Mouse (Mus musculus): ENCODE measurements around the gene Nqo1.
A peak's percentile ranks its signal among the peaks of the same experiment; 100 is the strongest.

Gene Nqo1

DNA sequence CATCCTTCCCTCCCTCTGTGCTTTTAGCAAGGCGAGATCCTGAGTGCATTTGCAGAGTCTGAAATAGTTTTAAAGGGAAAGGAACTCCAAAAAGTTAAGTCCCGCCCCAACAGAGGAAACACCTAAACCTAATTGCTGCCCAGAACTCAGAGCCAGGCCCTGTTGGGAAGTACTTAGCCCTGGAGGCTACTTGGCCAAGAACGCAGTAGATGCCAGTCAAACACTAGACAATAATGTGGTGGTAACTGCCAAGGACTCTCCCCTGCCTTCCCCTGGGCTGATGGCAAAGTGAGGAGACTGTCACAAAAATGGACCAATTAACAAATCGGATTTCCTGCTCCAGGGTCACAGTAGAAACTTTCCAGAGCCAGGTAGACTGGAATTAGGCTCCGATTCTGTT lies 1.1 kb downstream of the Nqo1 start:
- no peak for DNase-seq

DNA sequence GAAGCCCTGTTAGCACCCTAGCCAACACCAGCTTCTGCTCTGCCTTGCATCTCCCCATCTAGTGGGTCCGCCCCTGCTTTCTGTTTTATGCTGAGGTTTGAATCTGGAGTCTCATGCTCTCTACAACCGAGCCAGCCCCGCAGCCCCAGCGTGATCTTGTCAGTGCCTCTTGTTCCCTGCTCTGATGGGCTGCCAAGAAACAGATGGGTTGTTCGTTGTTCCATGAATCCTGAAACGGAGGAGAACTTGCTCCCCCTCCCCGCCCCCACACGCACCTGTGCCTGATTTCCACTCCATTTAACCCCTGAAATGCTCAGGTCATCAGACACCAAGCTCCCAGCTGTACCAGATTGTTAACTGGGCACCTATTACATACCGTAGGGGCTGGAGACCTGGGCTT lies 3.5 kb downstream of the Nqo1 start:
- DNase-seq = no peak

DNA sequence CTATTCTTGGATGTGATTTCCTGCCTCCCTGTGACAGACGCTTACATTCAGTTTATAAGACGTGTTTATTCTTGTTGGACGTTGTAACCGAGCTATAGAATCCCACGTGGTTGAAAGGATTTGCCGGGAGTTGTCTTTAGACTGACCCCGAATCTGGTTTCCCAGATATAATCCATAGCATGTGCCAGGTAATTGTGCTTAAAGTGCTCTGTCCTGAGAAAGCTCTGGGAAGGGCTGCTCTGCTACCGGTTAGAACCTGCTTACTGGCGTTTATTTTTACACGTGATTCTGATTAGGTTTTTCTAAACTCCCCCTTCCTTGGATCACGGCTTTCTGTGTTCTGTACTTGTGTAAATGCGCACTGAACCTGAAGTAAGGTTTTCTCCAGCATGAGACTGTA lies 5.3 kb downstream of the Nqo1 start:
- DNase-seq = no peak

DNA sequence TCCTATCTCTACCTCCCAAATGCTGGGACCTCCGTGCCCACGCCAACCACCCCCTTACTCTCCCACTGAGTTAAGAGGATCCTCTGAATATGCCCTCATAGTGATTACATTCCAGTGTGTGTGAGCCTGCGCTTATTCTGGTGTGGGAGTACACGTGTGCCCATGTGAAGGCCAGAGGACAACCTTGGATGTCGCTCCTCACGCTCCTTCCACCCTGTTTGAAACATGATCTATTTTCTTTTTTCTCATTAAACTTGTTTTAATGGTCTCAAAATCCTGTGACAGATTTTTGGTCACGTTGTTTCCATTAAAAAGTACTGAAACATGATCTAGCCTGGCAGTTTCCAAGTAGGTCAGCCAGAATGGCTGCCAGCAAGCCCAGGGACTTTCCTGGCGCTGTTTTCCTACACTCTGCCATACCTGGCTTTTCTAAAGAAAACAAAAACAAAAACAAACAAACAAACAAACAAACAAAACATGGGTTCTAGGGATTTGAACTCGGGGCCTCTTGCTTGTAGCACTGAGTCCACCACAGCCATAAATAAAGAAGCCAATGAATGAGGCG lies 6.8 kb downstream of the Nqo1 start:
- no peak for DNase-seq

DNA sequence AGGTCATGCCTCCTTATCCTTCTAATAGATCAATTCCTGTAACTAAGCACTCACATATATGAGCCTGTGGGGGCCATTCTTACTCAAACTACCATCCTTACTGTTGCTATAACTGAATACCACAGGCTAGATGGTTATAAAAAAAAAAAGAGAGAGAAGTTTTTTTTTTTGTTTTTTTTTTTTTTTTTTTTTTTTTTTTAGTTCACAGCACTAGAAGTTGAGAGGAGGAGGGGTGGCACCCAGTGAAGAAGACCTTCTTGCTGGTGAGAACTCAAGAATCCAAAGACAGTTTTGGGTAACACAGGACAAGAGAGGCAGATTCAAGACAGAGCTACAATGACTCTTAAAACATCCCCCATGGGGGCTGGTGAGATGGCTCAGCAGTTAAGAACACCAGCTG lies 7.6 kb downstream of the Nqo1 start:
- no peak for DNase-seq

DNA sequence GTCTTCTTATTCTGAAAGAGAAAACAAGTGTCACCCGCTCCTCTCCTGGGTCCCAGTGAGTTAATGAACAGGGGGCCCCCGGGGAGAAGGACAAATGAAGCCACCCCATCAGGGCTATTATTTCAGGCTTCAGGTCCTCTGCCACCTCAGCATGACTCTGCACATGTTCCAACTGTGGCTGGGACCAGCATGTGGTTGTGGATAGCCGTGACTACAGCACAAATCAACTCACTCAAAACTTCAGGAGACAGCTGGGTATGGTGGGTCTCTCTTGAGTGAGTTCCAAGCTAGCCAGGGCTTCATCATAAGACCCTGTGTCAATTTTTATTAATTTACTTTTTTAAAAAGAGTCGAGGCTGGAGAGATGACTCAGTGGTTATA lies 11.9 kb downstream of the Nqo1 start:
- no peak for DNase-seq

DNA sequence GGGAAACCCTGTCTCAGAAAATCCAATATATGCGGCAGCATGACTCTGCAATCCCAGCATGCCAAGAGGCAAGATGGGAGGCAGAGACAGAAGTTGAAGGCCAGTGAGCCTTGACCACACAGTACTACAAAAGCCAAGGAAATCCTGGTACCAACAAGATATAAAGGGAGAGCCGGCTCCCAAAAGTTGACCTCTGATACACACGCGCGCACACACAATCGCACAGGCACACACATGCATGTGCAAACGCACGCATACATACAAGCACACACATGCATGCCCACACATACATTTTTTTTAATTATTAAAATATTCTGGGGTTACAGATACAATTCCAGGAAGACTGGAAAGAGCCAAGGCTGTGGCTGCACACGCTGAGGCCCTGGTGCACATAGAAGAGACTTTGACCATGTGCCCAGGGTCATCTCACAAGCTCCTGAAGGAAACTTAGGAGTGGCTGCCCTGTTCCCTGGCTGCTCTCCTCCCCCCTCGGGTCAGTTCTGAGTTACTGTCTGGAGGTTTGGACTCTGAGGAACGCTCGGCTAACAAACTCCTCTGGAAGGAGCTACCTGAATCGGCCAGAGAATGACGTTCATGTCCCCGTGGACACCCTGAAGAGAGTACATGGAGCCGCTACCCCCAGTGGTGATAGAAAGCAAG lies 12.4 kb downstream of the Nqo1 start:
- DNase-seq = no peak

DNA sequence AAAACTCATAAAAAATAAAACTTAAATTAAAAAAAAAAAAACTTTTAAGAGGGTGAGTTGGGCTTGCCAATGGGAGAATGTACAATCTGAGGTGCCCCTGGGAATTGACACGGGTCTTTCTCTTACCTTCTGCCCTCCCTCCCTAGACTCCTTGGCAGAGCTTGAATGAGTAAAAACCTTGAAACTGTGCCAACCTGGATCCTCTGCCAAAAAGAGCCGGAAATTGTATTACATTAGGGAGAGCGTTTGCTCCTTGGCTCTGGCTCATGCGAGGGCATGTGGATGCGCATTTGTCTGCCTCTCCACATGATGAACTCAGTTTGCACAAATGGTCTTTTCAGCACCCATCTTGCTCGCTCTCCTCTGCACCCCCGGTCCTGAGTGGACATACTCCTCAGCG lies 13.4 kb downstream of the Nqo1 start:
- peak; percentile 59 for DNase-seq

DNA sequence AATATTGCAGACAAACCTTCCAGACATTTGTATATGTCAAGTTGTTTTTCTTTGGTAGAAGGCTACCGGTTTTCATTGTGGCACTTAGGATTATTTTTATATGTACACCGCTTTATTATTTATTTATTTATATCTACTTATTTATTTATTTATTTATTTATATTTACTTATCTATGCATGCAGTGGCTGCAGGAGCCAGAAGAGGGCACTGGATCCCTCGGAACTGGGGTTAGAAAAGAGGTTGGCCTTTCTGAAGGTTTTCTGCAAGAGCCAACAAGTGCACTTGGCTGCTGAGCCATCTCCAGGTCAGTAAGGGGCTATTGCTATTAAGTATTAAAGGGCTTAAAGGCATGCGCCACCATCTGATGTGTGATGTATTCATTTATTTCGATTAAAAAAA lies 15.1 kb downstream of the Nqo1 start:
- DNase-seq = peak; percentile 66

DNA sequence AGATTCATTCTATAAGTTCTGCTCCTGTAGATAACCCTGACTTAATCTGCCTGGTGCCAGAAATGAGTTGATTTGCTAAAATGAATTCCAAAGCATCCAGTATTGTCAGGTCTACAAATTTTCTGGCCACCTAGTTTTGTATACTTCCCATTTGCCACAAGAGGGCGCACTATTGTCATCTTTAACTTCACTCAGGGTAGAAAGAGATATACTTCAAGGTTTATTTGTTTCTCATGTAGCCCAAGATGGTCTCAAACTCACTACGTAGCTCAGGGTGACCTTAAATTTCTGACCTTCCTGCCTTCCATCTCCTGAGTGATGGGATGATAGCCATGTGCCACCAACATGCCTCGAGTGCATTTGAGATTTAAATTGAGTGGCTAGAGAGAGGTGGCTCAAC lies 16.4 kb downstream of the Nqo1 start:
- DNase-seq = peak; percentile 44

DNA sequence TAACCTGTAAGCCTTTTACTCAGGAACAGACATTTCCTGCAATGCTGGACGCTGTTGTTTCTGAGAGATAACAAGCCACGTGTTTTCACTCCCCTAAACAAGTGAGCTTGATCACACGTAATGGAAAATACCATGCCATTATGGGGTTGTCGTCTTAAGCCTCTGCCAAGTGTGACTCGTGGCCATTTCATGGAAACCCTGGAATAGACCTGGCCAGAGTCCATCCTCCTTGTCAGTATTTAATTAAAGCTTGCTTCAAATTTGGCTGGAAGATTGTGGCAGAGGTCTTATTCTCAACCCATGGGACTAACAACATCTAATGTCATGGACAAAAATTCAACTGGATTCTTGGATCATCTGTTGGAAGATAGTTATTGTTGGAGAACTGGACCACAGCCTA lies 16.8 kb downstream of the Nqo1 start:
- DNase-seq = no peak

DNA sequence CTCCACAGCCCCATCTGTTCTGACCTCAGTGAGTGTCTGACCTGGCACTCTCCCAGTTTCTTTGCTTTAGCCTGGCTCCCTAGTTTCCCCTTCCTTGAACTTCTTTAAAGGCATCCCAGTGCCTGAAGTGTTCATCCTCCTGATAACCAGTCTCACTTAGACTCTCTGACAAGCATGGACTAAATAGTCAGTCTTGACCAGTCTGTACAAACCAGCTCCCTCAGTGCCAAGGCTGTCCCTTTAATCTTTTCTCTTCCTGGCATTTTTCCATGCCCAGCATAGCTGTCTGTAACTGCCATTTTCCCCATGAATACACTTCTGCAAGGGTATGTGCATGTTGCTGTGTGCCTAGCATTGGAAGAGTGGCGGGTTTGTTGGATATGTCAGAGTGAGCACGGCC lies 17.9 kb downstream of the Nqo1 start:
- DNase-seq = no peak

DNA sequence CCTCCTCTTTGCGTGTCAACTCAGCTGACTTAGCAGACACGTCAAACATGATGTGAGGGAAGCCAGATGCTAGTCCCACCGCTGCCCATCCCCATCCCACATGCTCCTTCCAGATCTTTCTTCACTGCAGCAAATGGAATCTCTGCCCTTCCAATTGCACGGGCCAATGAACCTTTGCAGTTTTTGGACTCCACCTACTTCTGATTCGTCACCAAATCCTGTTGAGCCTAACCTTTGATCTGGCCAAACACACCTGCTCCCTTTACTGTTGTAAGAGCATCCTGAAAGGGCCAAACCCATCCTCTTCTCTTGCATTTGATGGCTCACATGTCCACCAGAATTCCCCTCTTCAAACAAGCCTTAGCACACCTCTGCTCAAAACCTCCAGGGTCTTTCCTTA lies 18.4 kb downstream of the Nqo1 start:
- no peak for DNase-seq

DNA sequence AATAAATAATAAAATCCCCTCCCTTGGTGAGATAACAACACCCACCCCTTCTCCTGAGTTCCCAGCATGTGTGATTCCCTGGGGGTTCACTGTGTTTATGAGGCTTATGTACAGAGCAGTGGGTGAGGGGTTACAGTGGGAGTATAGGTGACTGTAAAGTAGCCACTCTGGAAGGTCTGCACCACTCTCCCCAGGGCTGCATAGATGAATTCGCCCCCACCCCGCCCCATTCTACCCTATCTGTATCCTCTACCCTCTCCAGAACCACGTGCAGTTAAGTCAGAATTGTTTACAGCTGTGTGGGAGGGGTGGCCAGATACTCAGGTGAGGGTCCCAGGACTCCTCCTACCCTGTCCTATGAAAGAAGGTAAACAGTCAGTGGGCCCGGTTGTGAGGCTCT lies 20.1 kb downstream of the Nqo1 start:
- no peak for DNase-seq

DNA sequence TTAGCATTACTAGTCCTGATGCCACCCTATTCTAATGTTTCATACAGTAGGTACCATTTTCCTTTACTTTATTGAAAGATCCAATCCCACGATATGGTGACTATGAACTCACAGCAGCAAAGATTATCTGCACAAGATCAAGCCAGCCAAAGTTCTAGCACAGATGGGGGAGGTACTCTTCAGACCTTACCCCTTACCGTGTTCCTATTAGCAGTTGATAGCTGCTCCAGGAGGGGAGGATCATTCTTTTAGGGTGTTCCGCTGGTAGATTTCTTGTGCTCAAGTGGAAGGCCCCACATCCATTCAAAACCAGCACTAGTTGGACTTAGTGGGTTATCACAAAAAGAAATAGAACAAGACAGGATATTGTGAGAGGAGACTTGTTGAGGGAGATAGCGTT lies 21.3 kb downstream of the Nqo1 start:
- DNase-seq = no peak

DNA sequence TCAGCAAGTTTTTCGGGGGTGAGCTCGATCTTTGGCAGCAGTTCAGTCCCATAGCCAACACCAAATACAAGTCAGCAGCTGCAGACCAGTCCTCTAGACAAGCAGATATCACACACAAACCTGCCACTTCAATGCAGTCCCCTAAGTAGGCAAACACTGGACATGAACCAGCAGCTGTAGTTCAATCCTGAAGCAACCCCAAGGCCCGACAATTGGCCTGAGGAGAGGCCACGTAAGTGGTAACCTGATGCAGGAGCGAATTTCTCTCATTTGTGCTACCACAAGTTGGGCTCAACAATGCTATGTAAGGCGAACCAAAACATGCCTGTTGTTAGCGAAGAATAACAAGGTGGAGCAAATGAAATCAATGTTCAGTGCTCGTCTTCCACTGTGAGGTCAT lies 22.3 kb downstream of the Nqo1 start:
- DNase-seq = no peak

DNA sequence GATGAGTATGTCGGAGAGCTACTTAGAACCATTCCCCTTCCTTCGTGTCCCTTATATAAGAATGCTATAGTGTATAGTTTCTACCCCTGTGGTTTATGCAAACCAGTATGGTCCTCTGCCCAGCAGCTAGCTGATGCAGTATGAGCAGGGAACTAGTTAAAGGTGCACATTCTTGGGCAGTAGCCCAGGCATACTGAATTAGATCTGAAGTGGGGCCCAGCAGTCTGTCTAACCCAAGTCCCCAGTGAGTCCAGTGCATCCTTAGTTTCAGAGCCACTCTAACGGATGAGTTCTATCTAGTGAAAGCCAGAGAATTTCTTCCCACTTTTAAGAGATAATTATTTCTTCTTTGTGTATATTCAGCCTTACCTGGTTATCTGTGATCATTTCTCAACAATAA lies 25.7 kb downstream of the Nqo1 start:
- DNase-seq = no peak

DNA sequence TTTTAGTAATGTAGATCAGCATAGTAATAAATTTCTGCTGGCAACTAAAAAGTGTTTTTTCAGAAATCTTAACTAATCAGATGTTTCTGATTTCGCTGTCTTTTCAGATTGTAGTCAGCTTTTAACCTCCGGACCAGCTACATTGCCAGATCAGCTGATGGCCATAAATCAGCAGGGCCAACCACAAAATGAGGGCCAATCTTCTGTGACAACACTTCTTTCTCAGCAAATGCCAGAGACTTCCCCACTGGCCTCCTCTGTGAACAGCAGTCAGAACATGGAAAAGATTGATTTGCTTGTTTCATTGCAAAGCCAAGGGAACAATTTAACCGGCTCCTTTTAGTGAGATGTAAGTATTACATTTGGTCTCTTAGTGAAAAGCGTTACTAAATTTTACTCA lies 32.7 kb downstream of the Nqo1 start:
- no peak for DNase-seq

Measured in lung, postnatal 36 days (tissue).